In genomic region chr17:47468466-47468865, GRCm38 (mm10) we compare ENCODE assay signal across 8 mouse cellular contexts. TPM values are rescaled to one million over a fixed set of nuclear protein-coding genes. Genes with fewer than 3 reads are reported as not detected.
DNase-seq lines count a peak whose midpoint lies in the region; ATAC-seq and TF ChIP-seq lines count a peak whose summit lies in the region.

No protein-coding gene starts in this region.

- no peaks in the 10 kb centered on the region for H3K9me3 ChIP-seq in liver, embryonic 13.5 days (replicated peaks)

- no peak overlapping the region for H3K4me3 ChIP-seq in cerebellum, adult 2 months (replicated peaks; ENCODE audit: insufficient read depth, low read depth, low read length)
- H3K4me3 ChIP-seq in thymus, adult 2 months (ENCODE audit: control insufficient read depth, insufficient read depth, low read length), result no peak overlapping the region
- H3K4me3 ChIP-seq in liver, embryonic 13.5 days (replicated peaks), result peak overlapping the region; percentile 35

- no peak for ATAC-seq in liver, embryonic 13.5 days (ENCODE audit: low read depth)

- H3K27me3 ChIP-seq in cerebellum, adult 2 months (ENCODE audit: control insufficient read depth, insufficient read depth, low read length), result no peaks in the 10 kb centered on the region
- no peaks in the 10 kb centered on the region for H3K27me3 ChIP-seq in thymus, adult 2 months (ENCODE audit: control insufficient read depth, insufficient read depth, low read length)
- peaks cover 37% of the 10 kb centered on the region for H3K27me3 ChIP-seq in liver, embryonic 13.5 days

- peak; percentile 28 for DNase-seq in cerebellum, adult 9-11 months
- DNase-seq in cerebellum, adult 2 months, result no peak
- DNase-seq in thymus, postnatal 0 days (ENCODE audit: low spot score), result peak; percentile 31
- DNase-seq in thymus, adult 2 months, result no peak
- no peak for DNase-seq in liver, embryonic 13.5 days
- DNase-seq in thymus, postnatal 36 days, result peak; percentile 20 to 36
- DNase-seq in layer of hippocampus, postnatal 25 days (ENCODE audit: extremely low spot score in 1 of 2, low spot score in 1 of 2), result no peak
- no peak for DNase-seq in layer of hippocampus, postnatal 14 days (ENCODE audit: low spot score in 2 of 2)

- H3K27ac ChIP-seq in cerebellum, adult 2 months (ENCODE audit: insufficient read depth, low read length), result no peak overlapping the region
- no peak overlapping the region for H3K27ac ChIP-seq in thymus, adult 2 months (ENCODE audit: control insufficient read depth, insufficient read depth, low read length)
- H3K27ac ChIP-seq in liver, embryonic 13.5 days, result no peak overlapping the region

- 23% methylated on average over 34 of the region's 34 CpGs for WGBS in cerebellum, adult 2 months
- WGBS in thymus, adult 2 months, result 68% methylated on average over 34 of the region's 34 CpGs
- WGBS in liver, embryonic 13.5 days (ENCODE audit: insufficient replicate concordance), result 14% methylated on average over 34 of the region's 34 CpGs

- H3K4me1 ChIP-seq in cerebellum, adult 2 months (ENCODE audit: control insufficient read depth, insufficient read depth, low read length), result peaks cover 26% of the 10 kb centered on the region
- H3K4me1 ChIP-seq in thymus, adult 2 months (replicated peaks; ENCODE audit: control insufficient read depth, insufficient read depth, low read length), result peaks cover 17% of the 10 kb centered on the region; the same call in 1 of the 2 replicates
- H3K4me1 ChIP-seq in liver, embryonic 13.5 days (replicated peaks), result peaks cover 49% of the 10 kb centered on the region

- no peak for TF ChIP-seq POLR2A in cerebellum, adult 2 months (IDR thresholded peaks at IDR 0.05; ENCODE audit: borderline replicate concordance, insufficient read depth, low read length)
- TF ChIP-seq POLR2A in thymus, adult 2 months (IDR thresholded peaks at IDR 0.05; ENCODE audit: control insufficient read depth, extremely low read depth, insufficient read depth, low read length, poor library complexity), result no peak

- TF ChIP-seq CTCF in cerebellum, adult 2 months (IDR thresholded peaks at IDR 0.05; ENCODE audit: borderline replicate concordance, insufficient read depth, low read depth, low read length), result no peak
- TF ChIP-seq CTCF in thymus, adult 2 months (IDR thresholded peaks at IDR 0.05; ENCODE audit: borderline replicate concordance, control insufficient read depth, extremely low read depth, insufficient read depth, low read length, poor library complexity), result no peak

- peak overlapping the region; percentile 39; the same call in 1 of the 2 replicates for H3K9ac ChIP-seq in liver, embryonic 13.5 days

- H3K36me3 ChIP-seq in thymus, adult 2 months (ENCODE audit: control insufficient read depth, insufficient read depth, low read length), result no peaks in the 10 kb centered on the region
- H3K36me3 ChIP-seq in liver, embryonic 13.5 days, result no peaks in the 10 kb centered on the region

- H3K4me2 ChIP-seq in liver, embryonic 13.5 days, result peak overlapping the region; percentile 51

RNA-seq across cellular contexts. Expression of gene 1700001C19Rik, which starts 31.3 kb away (rescaled TPM):
- 0.19 and 0.25 TPM in 2 replicates for polyA plus RNA-seq in cerebellum, adult 2 months (2012; rRNA removed)
- 0.99 and 1.4 TPM in 2 replicates for polyA plus RNA-seq in thymus, postnatal 0 days (2015; fragmentation: Nextera tagmentation; extraction: Ambion mirVana)
- polyA plus RNA-seq in thymus, adult 2 months (2012; rRNA removed), result 0.11 and 0.26 TPM in 2 replicates
- 0.78 and 0.88 TPM in 2 replicates for polyA plus RNA-seq in liver, embryonic 13.5 days (2015; fragmentation: Nextera tagmentation; extraction: Ambion mirVana)
- total RNA-seq in layer of hippocampus, postnatal 25 days (2021), result not detected
- not detected for total RNA-seq in layer of hippocampus, postnatal 14 days (2021)

RNA-seq across cellular contexts. Expression of gene AI661453, which starts 32.1 kb away (rescaled TPM):
- polyA plus RNA-seq in cerebellum, adult 2 months (2012; rRNA removed), result 0.11 and 0.13 TPM in 2 replicates
- polyA plus RNA-seq in thymus, postnatal 0 days (2015; fragmentation: Nextera tagmentation; extraction: Ambion mirVana), result 0.46 and 0.53 TPM in 2 replicates
- polyA plus RNA-seq in thymus, adult 2 months (2012; rRNA removed), result 1.0 and 1.6 TPM in 2 replicates
- 0.16 and 0.24 TPM in 2 replicates for polyA plus RNA-seq in liver, embryonic 13.5 days (2015; fragmentation: Nextera tagmentation; extraction: Ambion mirVana)
- total RNA-seq in layer of hippocampus, postnatal 25 days (2021), result under 1 TPM; 0.19 to 0.52 TPM
- total RNA-seq in layer of hippocampus, postnatal 14 days (2021), result under 1 TPM; 0.28 to 0.48 TPM

RNA-seq across cellular contexts. Expression of gene Taf8, which starts 33.6 kb away (rescaled TPM):
- polyA plus RNA-seq in cerebellum, adult 2 months (2012; rRNA removed), result 30.7 and 32.0 TPM in 2 replicates
- polyA plus RNA-seq in thymus, postnatal 0 days (2015; fragmentation: Nextera tagmentation; extraction: Ambion mirVana), result 28.0 and 30.8 TPM in 2 replicates
- 68.2 and 74.3 TPM in 2 replicates for polyA plus RNA-seq in thymus, adult 2 months (2012; rRNA removed)
- polyA plus RNA-seq in liver, embryonic 13.5 days (2015; fragmentation: Nextera tagmentation; extraction: Ambion mirVana), result 14.4 and 14.5 TPM in 2 replicates
- total RNA-seq in layer of hippocampus, postnatal 25 days (2021), result 10 to 100 TPM; 15.9 to 19.1 TPM
- 10 to 100 TPM; 14.8 to 16.4 TPM for total RNA-seq in layer of hippocampus, postnatal 14 days (2021)

RNA-seq across cellular contexts. Expression of gene Ccnd3, which starts 36.4 kb away (rescaled TPM):
- 50.5 and 57.3 TPM in 2 replicates for polyA plus RNA-seq in cerebellum, adult 2 months (2012; rRNA removed)
- 1,113 and 1,146 TPM in 2 replicates for polyA plus RNA-seq in thymus, postnatal 0 days (2015; fragmentation: Nextera tagmentation; extraction: Ambion mirVana)
- polyA plus RNA-seq in thymus, adult 2 months (2012; rRNA removed), result 1,622 and 2,069 TPM in 2 replicates
- polyA plus RNA-seq in liver, embryonic 13.5 days (2015; fragmentation: Nextera tagmentation; extraction: Ambion mirVana), result 387 and 400 TPM in 2 replicates
- total RNA-seq in layer of hippocampus, postnatal 25 days (2021), result 10 to 100 TPM; 30.2 to 39.9 TPM
- total RNA-seq in layer of hippocampus, postnatal 14 days (2021), result 10 to 100 TPM; 39.6 to 46.3 TPM

Comparison
In these comparisons a context has a peak if more than half of its experiments do, and no peak if none do; other contexts are left out.
1. DNase-seq: peak in cerebellum, adult 9-11 months (single experiment), thymus, postnatal 0 days (single experiment) and thymus, postnatal 36 days (2 of 2); none in cerebellum, adult 2 months (0 of 2), thymus, adult 2 months (single experiment), liver, embryonic 13.5 days (single experiment), layer of hippocampus, postnatal 25 days (0 of 2) and layer of hippocampus, postnatal 14 days (0 of 2).